Mouse (Mus musculus) gastrocnemius, postnatal 4 days (tissue): ENCODE data around the gene Tmprss15. TPM values are rescaled to one million over a fixed set of nuclear protein-coding genes. Genes with fewer than 3 reads are reported as not detected.

ENCODE experiments used
- DNase-seq, 2 experiments: peaks; one replicate each; pipeline ENCODE4 v3.0.0; 2021 to 2022; ENCODE audit warnings: low spot score in 2 of 2, mixed read lengths in 2 of 2
- total RNA-seq, 2 experiments: library from RNA; stranded (reverse); gene quantifications; 2 replicates each; pipeline ENCODE4 v1.2.3; 2021

Gene Tmprss15
- total RNA-seq, 2 experiments from 2014 or later: not detected

- DNase-seq: no peak
Measured at GRCm38 (mm10) chr16:78922644-78923043, 168.3 kb downstream of the Tmprss15 start.

Other genes starting within 250 kb of the Tmprss15 start
- gene Chodl, start 160.1 kb downstream of the Tmprss15 start, total RNA-seq: 10 to 100 TPM; 25.8 to 33.8 TPM